Mouse (Mus musculus) cerebellum, adult 9-10 months (tissue): ENCODE measurements at regions not wholly inside any gene's neighbourhood (a gene's known extent, or its start where the extent isn't known, plus 50 kb on each side); places are given as distances from the start of the nearest gene placed in this dataset.
A peak's percentile ranks its signal among the peaks of the same experiment; 100 is the strongest.

ENCODE experiments used
- DNase-seq: peaks from one replicate; pipeline ENCODE4 v3.0.0; 2022

DNA sequence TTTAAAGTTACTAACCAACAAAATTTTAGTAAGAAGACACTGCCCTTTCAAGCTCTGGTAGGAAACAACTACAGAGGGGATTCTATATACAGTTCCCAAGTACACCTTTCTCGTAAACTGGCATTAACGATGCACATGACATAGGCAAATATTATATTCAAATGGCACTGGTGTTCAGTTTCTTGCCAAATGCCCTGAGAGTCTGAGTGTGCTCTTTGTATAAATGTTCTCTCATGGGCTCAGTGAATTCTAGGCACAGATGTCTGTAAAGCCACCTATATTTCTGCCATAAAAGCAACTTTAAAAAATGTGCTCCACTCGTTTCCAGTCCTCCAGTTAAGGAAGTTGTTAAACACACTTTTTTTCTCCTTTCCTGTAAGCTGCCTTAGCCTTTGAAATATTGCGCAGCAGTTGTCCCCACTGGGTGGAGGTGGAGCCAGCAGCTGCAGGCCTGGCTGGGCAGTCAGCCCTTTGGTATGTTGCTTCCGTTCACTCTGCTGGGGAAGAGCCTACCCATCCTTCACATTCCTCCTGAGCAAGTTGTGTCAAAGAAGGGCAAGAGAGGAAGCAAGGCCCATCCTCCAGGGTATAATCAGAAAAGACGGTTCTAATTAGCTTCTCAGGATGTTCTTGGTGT, 347.4 kb upstream of the Actbl2 start:
- DNase-seq, result no peak

DNA sequence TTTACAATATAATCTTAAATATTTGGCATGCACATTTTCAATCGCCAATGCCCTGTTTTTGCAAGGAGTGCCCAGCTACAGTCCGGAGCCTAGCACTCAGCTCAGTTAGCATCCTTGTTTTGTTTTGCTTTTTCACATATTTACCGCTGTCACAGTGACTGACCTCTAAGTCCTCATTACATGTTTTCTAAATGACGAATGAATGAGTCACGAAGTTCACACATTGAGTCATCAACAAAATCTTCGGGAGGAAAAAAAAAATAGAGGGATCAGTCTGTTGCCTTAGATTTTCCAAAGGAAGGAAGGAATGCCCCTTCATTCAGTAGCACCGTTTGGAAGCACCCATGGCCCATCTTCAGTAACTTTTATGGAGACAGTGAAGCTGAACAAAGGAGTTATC, 342.9 kb upstream of the Actbl2 start:
- no peak for DNase-seq

DNA sequence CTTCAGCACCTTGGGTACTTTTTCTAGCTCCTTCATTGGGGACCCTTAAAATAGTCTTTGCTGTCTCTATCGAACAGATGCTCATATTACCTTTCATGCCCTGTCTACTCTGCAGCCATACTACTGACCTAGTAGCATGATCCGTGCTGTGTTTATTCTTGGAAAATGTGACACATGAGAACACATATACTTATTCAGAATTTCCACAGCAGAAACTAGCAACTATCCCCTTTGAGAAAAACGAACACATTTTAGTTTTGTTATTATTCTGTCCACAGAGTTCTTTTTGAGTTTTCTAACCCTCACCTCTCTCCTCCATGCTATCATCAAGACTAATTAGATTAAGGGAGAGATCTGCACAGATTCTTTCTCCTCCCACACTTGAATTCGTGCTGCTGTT, 341.6 kb upstream of the Actbl2 start:
- DNase-seq, result no peak

DNA sequence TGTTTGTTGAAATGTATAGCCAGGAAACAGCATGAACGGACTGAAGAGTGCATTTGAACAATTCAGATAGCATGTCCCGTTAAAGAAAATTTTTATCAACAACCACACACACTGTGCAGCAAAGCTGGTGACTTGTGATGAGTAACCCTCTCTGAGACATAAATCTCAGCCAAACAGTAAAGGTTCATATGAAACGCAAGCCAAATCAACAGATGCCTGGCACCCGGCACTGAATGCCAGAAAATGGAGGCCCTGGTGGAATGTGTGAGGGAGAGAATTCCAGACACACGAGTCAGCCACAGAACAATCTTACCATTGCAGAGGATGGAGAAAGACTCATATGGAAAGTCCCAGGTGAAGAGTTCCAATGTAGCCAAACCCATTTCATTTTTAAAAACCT, 341.1 kb upstream of the Actbl2 start:
- DNase-seq, result peak; percentile 78

DNA sequence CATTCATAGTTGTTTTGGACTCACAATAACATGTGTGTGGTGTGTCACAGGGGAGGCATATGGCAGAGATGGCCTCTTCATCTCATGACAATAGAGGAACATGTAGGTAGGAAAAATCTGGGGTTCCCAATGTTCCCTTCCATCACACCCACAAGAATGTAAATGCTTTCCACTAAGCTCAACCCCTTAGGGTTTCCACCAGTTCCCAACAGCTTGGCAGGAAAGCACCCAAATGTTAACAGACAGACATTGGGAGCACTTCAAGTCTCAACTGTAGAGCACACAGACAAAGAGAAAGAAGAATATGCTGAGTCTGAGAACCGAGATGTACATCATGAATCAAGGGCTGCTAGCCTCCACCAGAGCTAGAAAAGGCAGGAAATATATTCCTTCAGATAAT, 339.7 kb upstream of the Actbl2 start:
- DNase-seq, result no peak

DNA sequence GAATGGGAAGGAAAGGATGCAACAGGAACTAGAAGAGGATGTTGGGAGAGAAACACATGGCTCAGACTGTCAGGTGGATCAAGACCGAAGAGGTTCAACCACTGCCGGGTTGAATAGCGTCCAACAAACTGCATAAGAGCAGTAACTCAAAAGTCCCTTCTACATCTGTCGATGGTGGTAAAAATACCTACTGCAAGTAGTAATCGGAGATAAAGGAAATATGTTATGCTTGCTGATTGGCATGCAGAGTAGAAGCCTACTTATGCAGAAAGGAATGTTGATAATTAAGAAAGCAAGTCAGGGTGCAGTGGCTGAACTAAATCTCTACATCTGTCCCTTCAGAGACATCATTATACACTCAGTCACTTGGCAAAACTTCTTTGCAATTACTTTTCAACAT, 330.9 kb upstream of the Actbl2 start:
- no peak for DNase-seq

DNA sequence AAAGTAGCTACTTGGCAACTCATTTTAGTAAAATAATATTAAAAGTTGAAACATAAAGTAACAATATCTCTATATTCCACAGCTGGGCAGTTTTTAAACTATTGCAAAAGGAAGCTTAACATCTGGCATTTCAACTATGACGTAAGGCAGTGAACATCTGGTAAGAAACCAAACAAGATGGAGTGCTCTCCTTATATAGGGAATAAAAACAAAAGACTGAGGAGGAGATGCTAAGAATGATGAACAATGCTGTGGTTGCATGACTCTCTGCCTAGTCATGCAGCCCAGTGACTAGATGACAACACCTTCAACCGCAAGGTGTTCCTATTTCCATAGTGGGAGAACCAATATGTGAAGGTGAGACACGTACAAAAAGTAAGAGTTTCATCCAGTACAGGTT, 329.9 kb upstream of the Actbl2 start:
- no peak for DNase-seq

DNA sequence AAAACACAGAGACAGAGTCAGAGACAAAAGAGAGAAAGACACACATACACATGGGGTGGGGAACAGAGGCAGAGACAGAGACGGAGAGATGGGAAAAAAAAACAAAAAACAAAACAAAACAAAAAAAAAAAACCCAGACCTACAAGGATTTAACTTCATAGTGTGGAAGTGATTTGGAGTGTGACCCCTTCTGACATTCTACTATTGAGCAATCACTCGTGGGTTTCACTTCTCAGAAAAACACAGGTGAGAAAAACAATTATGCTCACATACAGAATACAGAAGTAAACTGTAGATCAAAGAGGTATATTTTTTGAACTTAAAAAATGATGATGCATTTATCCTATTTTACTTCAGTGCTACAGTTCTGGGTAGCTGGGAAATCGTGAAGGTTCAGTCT, 326.7 kb upstream of the Actbl2 start:
- DNase-seq, result no peak

DNA sequence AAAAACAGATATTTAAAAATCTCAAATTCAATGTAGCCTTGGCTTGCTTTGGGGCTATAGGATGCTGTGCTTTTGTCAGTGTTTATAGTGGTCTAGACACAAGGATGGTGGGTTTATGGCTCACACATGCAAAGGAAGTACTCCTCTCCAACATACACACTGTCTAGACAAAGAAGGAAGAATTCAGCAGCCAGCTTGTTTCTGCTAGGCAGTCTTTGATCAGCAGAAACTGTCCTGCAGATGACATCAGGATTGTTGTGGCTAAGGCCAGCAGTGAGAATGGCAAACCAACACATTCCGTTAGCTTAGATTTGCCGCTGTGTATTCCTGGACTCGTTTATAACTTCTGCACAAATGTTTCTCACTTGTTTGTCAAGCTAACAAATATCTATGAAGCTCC, 325.9 kb upstream of the Actbl2 start:
- no peak for DNase-seq

DNA sequence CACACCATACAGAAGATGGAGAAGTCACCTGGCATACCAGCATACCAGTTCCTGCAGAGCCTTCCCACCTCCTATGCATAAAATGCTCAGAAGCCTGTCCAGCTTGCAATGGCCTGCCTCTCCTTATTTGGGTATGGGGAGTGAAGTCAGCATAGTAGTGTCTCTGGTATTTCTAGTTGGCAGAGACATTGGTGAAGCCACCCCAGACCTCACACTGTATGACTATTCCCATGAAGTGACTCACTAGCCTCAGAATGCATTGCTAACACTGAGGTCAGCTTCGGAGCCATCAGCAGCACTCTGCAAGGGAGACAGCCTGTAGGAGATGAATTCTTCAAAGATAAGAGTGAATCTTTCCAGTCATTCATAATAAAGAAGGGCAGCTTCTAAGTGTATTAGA, 325.2 kb upstream of the Actbl2 start:
- DNase-seq, result no peak

DNA sequence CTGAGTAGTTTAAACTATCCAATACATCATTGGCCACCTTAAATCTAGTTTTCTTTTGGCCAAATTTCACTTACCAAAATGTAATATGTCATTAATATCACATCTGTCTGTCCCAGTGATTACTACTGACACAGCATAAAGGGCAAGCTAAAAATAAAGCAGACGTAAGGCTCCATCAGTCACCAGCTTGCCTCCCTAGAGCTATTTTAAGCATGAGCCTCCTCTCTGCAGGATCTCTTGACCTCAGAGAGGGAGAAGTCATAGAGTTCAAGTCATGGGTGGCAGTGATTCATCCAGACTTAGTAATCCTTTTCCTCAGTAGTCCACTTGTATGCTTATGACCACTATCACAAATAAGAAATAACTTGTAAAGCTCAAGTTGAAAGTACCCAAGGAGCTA, 313.2 kb upstream of the Actbl2 start:
- DNase-seq, result no peak

DNA sequence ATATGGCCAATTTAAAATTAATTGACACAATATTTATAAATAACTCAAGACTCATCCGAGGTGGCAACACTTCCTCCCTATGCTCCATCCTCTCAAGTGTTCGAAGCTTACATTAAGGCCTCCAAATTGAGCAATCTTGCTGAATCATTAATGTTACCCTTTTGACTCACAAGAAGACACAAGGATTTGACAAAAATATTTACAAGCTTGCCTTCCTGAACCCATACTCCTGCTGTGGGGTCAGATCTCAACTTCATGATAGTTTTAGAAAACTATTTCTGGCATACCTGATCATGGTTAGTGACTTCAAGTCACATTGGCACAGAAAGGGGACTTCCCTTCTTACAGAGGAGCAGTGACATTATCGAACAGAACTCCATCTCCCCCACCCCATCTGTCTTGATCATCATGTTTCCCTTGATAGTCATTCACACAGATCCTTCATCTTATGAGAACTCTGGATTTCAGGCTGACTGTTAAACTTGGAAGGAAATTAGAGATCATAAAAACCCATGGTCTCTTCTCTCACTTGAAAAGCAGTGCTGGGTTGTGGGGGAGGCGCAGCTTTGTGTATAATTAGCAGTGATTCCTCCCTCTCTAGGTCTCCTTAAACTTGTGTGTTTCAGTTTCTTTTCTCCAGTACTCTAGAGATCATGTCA, 311.7 kb upstream of the Actbl2 start:
- no peak for DNase-seq

DNA sequence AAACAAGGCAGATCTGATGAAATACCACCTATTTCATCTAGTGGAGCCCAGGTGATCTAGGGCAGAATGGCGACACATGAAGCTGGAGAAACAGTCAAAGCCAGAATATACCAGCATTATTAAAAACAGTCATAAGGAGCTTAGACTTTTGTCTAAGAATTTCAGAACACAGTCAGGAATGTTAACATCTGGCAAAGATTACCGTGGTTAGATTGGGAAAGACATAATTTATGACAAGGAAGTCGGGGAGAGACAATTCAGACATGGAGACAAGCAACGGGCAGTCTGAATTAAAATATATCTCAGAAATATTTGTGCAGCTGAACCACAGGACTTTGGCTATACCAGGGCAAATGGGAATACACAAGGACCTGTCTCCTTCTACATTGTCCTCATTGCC, 310.8 kb upstream of the Actbl2 start:
- DNase-seq, result no peak

DNA sequence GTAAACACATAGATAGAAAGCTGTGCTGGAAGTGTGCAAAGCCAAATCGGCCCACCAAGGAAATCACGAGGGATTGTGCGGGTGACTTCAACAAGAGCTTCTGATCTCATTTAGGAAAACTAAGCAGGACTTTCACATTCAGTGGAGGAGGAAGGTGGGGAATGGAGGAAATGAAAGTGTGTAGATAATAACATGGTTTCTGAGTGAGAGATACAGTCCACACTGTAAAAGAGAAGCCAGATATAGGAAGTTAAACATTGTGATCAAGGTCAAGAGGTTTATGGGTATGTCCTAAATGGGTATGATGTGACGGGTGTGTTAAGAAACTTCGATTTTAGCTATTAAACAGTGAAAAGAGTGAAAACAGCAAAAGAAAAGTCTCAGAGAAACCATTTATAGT, 310.1 kb upstream of the Actbl2 start:
- no peak for DNase-seq

DNA sequence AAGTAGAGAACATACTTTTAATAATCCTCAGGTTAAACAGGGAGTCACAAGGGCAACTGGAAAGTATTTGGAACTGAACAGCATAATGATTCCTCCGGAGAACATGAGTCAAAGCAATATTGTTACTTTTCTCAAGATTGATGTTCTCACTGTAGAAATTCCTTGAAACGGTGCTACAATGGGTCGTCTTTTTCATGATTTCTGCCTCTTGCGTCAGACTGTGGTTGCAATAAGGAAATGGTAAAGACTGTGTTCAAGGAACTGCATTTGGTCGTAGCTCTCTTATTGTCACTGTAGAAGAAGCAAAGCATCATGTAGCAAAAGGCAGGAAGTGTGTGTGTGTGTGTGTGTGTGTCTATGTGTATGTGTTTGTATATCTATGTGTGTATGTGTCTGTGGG, 294.6 kb upstream of the Actbl2 start:
- DNase-seq, result no peak

DNA sequence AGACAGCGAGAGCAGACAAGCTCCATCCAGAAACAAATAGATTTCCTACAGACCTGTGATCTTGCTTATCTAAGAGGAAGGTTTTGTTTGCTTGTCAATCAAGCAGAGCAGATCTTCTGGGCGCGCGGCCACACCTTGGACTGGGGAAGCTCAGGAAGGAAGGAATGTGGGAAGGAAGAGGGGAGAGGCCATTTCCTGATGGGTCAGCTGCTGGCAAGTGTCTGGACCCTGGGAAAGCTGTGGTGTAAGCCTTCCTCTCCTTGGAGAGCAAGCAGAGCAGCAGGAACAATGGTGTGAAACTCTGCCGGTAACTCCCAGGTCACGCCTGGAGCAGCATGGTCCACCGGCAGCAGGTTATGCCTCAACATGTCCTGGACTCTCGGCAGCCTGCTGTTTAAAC, 287.7 kb upstream of the Actbl2 start:
- no peak for DNase-seq

DNA sequence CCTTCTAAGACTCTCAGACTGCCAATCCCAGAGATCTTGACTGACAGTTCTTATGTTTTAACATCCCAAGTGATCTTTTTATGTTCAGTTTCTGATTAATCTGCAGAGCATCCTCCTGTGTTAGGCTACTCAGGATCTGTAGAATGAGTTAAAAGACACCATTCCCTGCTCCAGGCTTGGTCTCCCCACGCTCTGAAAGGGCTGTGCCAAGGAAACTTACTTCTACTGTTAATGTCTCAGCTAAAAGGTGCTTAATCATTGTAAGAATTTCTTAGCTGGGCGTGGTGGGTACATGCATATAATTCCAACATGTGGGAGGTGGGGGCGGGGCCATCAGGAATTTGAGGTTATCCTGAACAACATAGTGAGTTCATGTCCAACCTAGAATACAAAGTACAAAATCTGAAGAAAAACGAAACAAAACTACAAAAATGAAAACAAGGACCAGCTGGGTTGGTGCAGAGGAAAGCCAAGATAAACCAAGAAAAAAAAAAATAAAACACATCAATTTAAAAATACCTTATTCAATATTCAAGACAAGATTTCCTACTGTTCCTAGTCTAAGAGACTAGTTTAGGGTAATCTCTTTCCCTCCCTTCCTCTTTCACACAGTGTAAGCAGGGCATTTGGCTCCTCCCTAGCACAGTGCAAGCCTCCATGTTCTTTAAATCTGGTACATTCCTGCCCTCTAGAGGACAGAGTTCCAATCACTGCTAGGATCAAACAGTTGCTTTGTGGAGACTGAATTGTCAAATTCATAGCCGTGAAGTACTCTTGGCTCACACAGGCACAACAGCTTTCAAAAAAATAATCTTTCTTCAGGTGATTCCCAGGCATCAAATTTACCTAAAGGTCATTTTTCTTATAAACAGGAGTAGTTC, 286.9 kb upstream of the Actbl2 start:
- peak; percentile 88 for DNase-seq

DNA sequence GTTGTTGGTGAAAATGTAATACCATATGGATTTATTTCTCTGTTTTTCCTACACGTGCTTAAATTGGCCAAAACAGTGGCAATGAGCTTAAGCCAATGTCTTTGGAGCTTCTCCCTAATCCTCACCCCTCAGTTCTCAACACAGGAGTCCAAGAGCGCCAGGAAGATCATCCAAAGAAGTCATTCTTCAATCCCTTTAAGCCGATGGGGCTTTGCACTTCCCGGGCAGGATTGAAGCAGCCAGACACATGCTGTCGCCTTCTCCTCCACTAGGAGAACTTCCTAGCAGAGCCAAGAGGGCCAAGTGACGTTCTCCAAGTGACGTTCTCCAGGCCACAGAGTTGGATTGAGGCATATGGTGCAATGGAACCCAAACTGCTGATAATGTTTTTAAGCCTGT, 286.3 kb upstream of the Actbl2 start:
- DNase-seq, result no peak

DNA sequence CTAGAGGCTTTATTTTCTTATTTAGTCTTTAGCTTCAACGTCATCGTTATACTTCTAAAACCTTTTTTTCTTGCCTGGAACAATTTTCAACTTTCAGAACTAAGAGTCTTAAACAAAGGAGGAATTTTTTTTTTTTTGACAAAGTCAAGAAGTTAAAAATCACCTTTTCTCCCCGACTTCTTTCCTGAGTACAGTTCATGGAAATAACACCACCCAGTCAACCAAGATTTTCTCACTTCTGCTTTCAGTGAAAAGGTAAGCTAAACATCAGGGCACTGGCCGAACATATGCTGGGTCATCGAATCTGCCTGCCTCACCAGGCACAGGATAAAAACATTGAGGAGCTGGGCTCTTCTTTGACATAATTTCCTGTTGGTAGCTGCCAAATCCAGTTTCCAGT, 277.4 kb upstream of the Actbl2 start:
- DNase-seq, result no peak

DNA sequence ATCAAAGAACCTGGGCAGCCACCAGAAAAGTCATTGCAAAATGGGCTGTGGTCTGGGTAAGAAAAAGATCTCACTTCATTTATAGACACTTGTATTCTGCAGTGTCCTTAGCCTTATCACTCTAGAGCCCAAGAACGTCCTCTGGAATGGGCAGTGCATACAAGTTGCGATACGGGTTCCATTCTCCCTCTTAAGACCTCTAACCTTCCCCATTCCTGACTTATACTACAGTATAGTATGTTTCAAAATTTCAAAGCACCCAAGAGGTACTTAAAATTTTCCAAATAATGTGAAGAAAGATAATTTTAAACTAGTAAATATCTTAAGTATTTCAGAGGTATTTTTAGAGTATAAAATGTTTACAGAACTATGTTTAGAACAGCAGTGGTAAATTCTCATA, 276.8 kb upstream of the Actbl2 start:
- no peak for DNase-seq

DNA sequence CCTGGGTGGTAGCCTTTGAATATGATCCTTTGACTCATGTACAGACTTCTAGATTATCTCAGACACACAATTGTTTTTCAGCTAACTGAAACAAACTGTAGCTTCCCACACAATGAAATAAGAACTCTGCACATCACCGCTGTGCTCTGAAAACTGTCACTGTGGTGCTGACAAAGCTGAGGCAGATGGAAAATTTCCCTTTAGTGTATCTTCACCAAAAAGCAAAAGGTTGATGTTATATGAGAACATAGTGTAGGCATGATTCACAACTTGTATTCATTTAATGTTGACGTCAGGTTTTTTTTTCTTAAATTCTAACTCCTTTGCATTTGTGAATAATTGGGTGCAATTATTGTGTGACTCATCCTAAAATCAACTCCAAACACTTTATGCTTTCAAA, 264.1 kb upstream of the Actbl2 start:
- no peak for DNase-seq

DNA sequence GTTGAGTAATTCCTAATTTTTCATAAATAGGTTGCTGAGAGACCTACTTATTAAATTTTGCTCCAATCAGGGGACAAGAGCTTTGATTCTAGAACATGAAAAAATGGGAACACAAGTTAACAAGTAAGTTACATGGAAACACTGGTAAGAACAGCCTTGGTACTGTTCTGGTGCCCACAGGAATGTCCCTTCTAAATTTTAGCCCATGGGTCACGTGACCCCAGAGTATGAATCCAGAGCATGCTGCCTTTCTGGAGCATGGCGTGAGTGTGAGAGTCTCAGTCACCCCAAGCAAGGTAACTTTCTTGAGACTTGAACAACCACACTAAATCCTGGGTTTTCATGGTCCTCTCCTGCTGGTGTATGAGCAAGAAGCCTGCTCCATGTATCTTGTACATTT, 263.7 kb upstream of the Actbl2 start:
- DNase-seq, result no peak

DNA sequence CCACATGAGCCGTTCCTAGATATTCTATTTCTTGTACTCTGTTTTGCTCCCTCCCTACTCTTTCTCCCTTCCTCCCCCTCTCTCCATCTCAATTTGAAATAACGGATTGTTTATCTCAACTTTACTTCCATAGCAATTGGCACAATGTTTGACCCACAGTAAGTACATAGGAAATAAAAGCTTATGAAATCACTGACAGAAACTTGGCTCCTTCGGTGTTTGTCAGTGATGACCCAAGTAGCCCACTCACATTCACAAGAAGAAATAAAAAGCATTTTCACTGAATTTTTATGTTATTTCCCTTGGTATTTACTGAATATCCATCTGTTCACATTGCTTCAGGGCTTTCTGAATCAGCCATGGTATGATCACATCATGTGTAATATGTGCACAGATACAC, 260.2 kb upstream of the Actbl2 start:
- no peak for DNase-seq

DNA sequence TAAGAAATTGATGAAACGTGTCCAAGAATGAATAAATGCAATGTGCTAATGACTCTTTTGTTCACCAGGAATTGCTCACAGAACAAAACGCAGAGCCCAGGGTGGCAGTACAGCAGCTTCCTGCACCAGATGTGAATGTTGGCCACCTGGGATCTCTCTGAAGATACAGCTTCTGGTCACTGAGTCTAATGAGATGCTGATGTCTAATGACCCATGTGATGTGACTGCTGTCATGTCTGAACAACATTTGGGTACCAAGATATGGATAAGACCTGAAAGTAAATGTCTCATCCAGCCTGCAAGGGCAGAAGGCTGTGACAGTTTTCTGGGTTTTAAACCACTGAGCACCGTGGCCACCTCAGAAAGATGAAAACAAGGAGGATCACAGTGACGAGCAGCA, 252.1 kb upstream of the Actbl2 start:
- DNase-seq, result no peak
